ENCODE assay signal across 8 mouse cellular contexts in genomic region chr3:108295379-108296219, GRCm38 (mm10). TPM values are rescaled to one million over a fixed set of nuclear protein-coding genes. Genes with fewer than 3 reads are reported as not detected.
A peak's percentile ranks its signal among the peaks of the same experiment; 100 is the strongest.
DNase-seq lines count a peak whose midpoint lies in the region; ATAC-seq lines count a peak whose summit lies in the region.

No protein-coding gene starts in this region.

- WGBS in embryonic facial prominence, embryonic 15.5 days: 38% methylated on average over 14 of the region's 14 CpGs
- 41% methylated on average over 14 of the region's 14 CpGs for WGBS in heart, embryonic 11.5 days (ENCODE audit: insufficient replicate concordance)
- WGBS in lung, embryonic 16.5 days: 32% methylated on average over 14 of the region's 14 CpGs

- H3K4me3 ChIP-seq in embryonic facial prominence, embryonic 15.5 days (replicated peaks): no peak overlapping the region
- H3K4me3 ChIP-seq in heart, embryonic 11.5 days (ENCODE audit: low read depth, low read length): peak overlapping the region; percentile 19; the same call in 1 of the 2 replicates
- no peak overlapping the region for H3K4me3 ChIP-seq in lung, embryonic 16.5 days (ENCODE audit: low read length)

- no peak overlapping the region for H3K9ac ChIP-seq in embryonic facial prominence, embryonic 15.5 days
- peak overlapping the region; percentile 44; the same call in 1 of the 2 replicates for H3K9ac ChIP-seq in heart, embryonic 11.5 days (ENCODE audit: low read depth, low read length)
- peak overlapping the region; percentile 52 for H3K9ac ChIP-seq in lung, embryonic 16.5 days (ENCODE audit: low read length)

- no peaks in the 10 kb centered on the region for H3K27me3 ChIP-seq in embryonic facial prominence, embryonic 15.5 days
- no peaks in the 10 kb centered on the region for H3K27me3 ChIP-seq in heart, embryonic 11.5 days (ENCODE audit: control insufficient read depth, insufficient read depth, low read length)
- H3K27me3 ChIP-seq in lung, embryonic 16.5 days (ENCODE audit: control insufficient read depth, insufficient read depth, low read depth, low read length): no peaks in the 10 kb centered on the region

- no peak for ATAC-seq in embryonic facial prominence, embryonic 15.5 days (ENCODE audit: insufficient number of reproducible peaks, low FRiP score, low TSS enrichment, low read depth)
- ATAC-seq in heart, embryonic 11.5 days (replicated peaks; ENCODE audit: insufficient number of reproducible peaks, low FRiP score, low TSS enrichment): no peak
- ATAC-seq in lung, embryonic 16.5 days (ENCODE audit: low read depth): peak; percentile 29; the same call in 1 of the 2 replicates

- H3K27ac ChIP-seq in embryonic facial prominence, embryonic 15.5 days (replicated peaks): peak overlapping the region; percentile 67
- H3K27ac ChIP-seq in heart, embryonic 11.5 days (ENCODE audit: low read depth, low read length): peak overlapping the region; percentile 66
- H3K27ac ChIP-seq in lung, embryonic 16.5 days (ENCODE audit: low read length): peak overlapping the region; percentile 78

- DNase-seq in 416B (ENCODE audit: low read depth): peak; percentile 58
- peak; percentile 67 for DNase-seq in adrenal gland, postnatal 14 days
- peak; percentile 56 to 85 for DNase-seq in kidney, postnatal 25 days
- DNase-seq in right cerebral cortex, postnatal 25 days: peak; percentile 61
- no peak for DNase-seq in urinary bladder, postnatal 25 days (ENCODE audit: low spot score)

- peak overlapping the region; percentile 34; the same call in 1 of the 2 replicates for H3K4me2 ChIP-seq in embryonic facial prominence, embryonic 15.5 days (replicated peaks)
- H3K4me2 ChIP-seq in heart, embryonic 11.5 days: peak overlapping the region; percentile 63
- H3K4me2 ChIP-seq in lung, embryonic 16.5 days (ENCODE audit: low read depth, low read length): peak overlapping the region; percentile 9

- H3K36me3 ChIP-seq in embryonic facial prominence, embryonic 15.5 days: no peaks in the 10 kb centered on the region
- H3K36me3 ChIP-seq in heart, embryonic 11.5 days (ENCODE audit: control insufficient read depth, insufficient read depth, low read length): no peaks in the 10 kb centered on the region
- no peaks in the 10 kb centered on the region for H3K36me3 ChIP-seq in lung, embryonic 16.5 days (ENCODE audit: control insufficient read depth, insufficient read depth, low read length)

- H3K4me1 ChIP-seq in embryonic facial prominence, embryonic 15.5 days: peaks cover 28% of the 10 kb centered on the region
- peaks cover 52% of the 10 kb centered on the region for H3K4me1 ChIP-seq in heart, embryonic 11.5 days (ENCODE audit: control insufficient read depth, insufficient read depth, low read length)
- peaks cover 53% of the 10 kb centered on the region for H3K4me1 ChIP-seq in lung, embryonic 16.5 days (replicated peaks; ENCODE audit: control insufficient read depth, insufficient read depth, low read length)

- no peaks in the 10 kb centered on the region for H3K9me3 ChIP-seq in embryonic facial prominence, embryonic 15.5 days (replicated peaks)
- no peaks in the 10 kb centered on the region for H3K9me3 ChIP-seq in heart, embryonic 11.5 days (replicated peaks; ENCODE audit: control insufficient read depth, low read length)
- H3K9me3 ChIP-seq in lung, embryonic 16.5 days (ENCODE audit: control insufficient read depth, low read length): no peaks in the 10 kb centered on the region

RNA-seq across cellular contexts. Expression of gene Sort1, which starts 11.7 kb away (rescaled TPM):
- total RNA-seq in adrenal gland, postnatal 14 days (2021): 42.0 and 45.7 TPM in 2 replicates
- polyA plus RNA-seq in embryonic facial prominence, embryonic 15.5 days (2015; fragmentation: Nextera tagmentation; extraction: Ambion mirVana): 13.4 and 13.9 TPM in 2 replicates
- 20.2 and 28.7 TPM in 2 replicates for polyA plus RNA-seq in heart, embryonic 11.5 days (2014; fragmentation: Nextera tagmentation; extraction: Ambion mirVana)
- 13.7 and 14.3 TPM in 2 replicates for polyA plus RNA-seq in lung, embryonic 16.5 days (2015; fragmentation: Nextera tagmentation; extraction: Ambion mirVana)

RNA-seq across cellular contexts. Expression of gene Psma5, which starts 38.9 kb away (rescaled TPM):
- 83.9 and 86.4 TPM in 2 replicates for total RNA-seq in adrenal gland, postnatal 14 days (2021)
- polyA plus RNA-seq in embryonic facial prominence, embryonic 15.5 days (2015; fragmentation: Nextera tagmentation; extraction: Ambion mirVana): 263 and 265 TPM in 2 replicates
- 242 TPM in 2 replicates for polyA plus RNA-seq in heart, embryonic 11.5 days (2014; fragmentation: Nextera tagmentation; extraction: Ambion mirVana)
- polyA plus RNA-seq in lung, embryonic 16.5 days (2015; fragmentation: Nextera tagmentation; extraction: Ambion mirVana): 254 and 275 TPM in 2 replicates

Comparison
In these comparisons a context has a peak if more than half of its experiments do, and no peak if none do; other contexts are left out.
1. H3K4me2 ChIP-seq: peak in every context shown above with its lines; median percentile 63 in heart, embryonic 11.5 days; 34 in embryonic facial prominence, embryonic 15.5 days; 9 in lung, embryonic 16.5 days.